Mouse (Mus musculus) brain, adult 2 months (tissue): Measurements from ENCODE around the gene Olfr372.
"Not testable (repeated sequence)": the region's sequence is repeated elsewhere in the genome, so short reads cannot be mapped to it uniquely, and the experiment has no call there.

ENCODE experiments used
- DNase-seq: peaks from one replicate; pipeline ENCODE4 v3.0.0; 2011; ENCODE audit warnings: low read depth, low spot score

Olfr372 gene

DNA sequence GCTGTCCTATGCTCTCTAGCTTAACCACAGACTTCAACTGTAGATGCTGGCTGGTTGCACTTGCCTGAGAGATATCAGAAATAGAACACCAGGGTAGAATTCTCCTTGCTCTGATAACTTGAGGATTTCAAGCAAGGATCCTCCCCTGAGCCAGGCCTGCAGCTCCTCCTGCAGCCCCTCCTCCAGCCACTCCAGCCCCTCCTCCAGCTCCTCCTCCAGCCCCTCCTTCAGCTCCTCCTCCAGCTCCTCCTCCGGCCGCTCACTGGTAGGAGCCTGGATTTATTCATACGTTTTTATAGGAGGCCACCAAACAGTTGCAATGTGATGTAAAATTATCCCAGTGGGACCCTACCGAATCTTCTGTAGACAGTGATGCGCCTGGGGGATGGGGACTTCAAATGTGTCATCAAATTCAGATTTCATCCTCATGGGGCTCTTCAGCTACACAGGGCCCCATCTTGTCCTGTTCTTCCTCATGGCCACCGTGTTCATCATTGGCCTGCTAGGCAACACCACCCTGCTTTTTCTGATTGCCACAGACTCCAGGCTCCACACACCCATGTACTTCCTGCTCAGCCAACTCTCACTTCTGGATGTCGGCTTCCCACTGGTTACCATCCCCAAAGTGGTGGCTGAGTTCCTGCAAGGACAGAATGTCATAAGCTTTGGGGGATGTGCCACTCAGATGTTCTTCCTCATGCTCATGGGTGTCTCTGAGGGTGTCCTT is 58.5 kb downstream of the Olfr372 start:
- not testable (repeated sequence) for DNase-seq

- no peak for DNase-seq
These were observed 64.1 kb downstream of the Olfr372 start for GRCm38 (mm10) chr8:72105165-72105564.

DNA sequence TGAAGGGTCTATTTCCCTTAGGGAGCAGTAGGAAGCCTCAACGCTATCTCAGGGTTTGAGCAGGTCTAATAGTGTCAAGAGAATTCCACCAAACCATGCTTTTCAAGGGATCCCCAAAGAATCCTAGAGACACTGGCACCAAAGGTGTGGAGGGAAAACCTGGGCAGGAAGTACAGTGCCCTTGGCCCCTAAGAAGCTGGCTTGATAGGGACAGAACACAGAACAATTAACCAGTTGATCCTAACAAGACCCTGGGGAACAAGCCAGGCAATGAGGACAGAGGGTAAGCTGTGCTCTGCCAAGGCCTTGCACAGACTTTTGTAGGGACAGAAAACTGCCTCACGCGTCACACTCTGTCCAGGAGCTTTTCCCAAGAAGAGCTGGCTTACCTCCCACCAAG is 65.7 kb downstream of the Olfr372 start, which contains the start of gene Olfr374:
Olfr374 (plus strand) TSS at position 301 of the 400 bp plus-strand sequence.
- DNase-seq = no peak
